Mouse (Mus musculus) mesoderm, embryonic 11.5 days (tissue): ENCODE data around the gene Als2.
A peak's percentile ranks its signal among the peaks of the same experiment; 100 is the strongest.

Experiments
- DNase-seq: peaks from one replicate; pipeline ENCODE4 v3.0.0-alpha.2; 2012; ENCODE audit warnings: low read depth, low spot score

The Als2 gene

DNA sequence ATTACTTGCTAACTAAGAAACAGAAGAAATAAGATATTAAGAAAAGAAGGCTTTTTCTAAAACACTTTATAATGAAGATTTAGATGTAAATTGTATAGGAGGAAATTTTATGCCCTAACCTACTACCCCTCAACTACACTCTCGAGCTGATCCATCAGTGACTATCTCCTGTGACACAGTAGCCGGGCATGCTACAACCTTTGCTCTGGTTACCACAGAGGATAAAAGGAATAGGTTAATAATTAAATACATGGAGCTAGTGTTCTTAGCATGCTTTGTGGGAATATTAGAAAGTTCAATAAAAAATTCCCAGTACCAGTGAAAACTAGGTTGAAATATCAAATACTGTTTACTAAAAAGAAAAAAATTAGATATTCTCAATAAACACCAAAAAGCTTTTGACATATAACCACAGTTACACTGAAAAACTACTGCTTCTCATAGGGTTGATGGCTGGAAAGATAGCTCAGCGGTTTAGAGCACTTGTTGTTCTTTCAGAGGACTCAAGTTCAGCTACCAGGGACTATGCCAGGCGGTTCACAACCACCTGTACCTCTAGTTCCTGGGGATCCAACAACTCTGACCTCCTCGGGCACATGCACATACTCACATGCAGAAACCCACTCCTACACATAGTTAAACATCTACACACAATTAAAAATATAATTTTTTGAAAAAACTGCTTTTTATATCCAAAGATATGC lies 24.8 kb downstream of the Als2 start:
- DNase-seq: no peak

DNA sequence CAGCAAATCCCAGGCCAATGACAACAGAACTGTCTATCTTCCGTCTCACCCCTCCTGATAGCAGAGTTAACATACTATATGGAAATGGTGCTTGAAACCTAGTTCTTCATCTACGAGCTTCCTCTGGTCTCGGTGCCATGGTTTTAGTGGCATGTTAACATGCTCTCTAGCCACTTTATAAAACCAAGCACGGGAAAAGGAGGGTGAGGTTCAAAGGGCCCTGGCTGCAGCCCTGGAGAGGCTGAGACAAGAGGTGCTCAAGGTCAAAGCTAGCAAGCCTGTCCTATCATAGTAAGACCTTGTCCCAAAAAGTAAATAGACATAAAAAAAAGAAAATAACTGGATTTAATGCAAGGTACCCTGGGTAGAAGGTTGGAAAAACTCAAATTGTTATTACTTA lies 25.4 kb downstream of the Als2 start:
- DNase-seq: no peak

DNA sequence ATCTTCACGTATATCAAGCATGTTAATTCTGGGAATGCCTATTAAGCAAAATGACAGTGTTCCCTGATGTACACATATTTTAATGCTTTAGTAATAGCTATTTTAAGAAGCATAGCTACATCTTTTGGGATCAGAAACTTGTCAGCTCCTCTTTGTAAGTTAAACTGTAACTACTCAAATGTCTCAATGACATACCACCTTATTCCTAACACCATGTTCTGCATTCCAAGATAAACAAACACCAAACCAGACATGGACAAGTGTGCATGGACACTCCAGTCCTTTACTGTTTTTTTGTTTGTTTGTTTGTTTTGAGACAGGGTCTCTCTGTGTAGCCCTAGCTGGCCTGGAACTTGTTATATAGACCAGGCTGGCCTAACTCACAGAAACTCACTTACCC lies 28.7 kb downstream of the Als2 start:
- DNase-seq: no peak

GRCm38 (mm10) chr1:59204489-59204888 lies 32.5 kb downstream of the Als2 start:
- no peak for DNase-seq

- DNase-seq: no peak
These were observed 34.7 kb downstream of the Als2 start for GRCm38 (mm10) chr1:59202367-59202766.

DNA sequence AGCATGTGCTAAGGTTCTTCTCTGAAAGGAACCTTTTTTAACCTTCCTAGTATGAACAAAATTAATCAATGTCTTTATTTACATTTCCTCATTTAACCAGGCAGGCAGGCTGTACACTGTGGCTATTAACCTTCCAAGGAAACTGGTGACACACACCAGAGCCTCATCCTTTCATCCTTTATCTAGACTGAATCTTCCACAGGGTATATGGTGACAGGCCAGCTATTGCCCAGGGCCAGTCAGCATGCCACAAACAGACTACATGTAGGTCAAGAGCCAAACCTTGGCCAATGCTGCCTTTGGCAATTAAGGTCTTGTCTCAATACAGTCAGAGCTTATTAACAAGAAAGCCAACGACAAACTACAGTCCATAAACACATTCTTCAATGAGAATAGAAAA lies 35.5 kb downstream of the Als2 start:
- DNase-seq: no peak

- no peak for DNase-seq
These were observed 36.1 kb downstream of the Als2 start for GRCm38 (mm10) chr1:59200960-59201359.

GRCm38 (mm10) chr1:59194979-59195378 lies 42.1 kb downstream of the Als2 start:
- no peak for DNase-seq

DNA sequence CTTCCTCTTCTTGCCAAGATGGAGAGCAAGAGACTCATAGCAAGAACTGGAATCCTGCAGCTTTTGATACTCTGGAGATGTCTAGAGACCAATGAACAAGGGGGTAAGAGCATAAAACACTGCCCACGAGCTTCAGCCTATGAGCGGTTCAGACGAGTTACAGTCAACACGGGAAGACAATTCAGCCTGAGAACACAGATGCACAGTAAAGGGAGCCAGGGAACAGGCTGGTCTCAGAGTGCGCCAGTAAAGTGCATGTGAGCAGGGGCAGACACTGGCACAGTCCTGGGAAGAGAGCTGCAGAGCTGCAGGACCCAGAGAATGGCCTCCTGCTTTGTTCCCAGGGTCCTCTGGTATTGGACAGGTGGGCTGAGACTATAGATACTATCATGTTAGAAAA lies 49.2 kb downstream of the Als2 start:
- DNase-seq: no peak

DNA sequence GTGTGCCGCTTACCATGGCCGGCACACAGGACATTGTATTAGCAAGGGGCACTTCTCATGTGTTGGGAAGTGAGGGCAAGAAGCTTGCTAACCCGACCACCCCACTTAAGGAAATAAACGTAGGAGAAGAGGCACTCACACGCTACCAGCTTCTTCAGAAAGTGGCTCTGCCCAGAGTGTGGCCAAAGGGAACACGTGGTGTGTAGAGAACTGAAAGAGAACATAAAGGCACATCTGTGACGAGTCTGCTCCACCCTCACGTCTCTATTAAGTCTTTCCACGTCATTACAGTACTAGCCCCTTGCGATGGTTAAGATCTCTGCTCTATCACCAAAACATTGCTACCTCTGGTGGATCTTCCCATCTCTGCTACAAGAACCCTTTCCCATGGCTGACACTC lies 50.7 kb downstream of the Als2 start:
- DNase-seq: no peak

- no peak for DNase-seq
These were observed 51.6 kb downstream of the Als2 start for GRCm38 (mm10) chr1:59185410-59185809.

DNA sequence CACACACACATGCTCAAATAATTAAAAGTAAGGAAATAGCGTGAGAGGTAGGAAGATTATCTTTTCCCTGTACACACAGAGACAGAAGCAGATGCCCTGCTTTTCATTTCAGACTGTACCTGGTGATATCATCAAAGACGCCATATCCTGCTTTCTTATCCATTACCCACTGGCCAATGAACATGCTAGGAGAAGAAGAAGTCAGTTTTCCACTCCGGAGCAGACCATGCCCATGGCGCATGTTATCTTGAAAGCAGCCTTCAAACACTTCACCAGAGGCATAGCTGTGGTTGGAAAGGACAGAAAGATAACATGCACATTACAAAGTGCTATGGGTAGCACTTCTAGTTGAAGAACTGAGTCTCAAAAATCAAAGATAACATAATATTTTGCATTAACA lies 54.0 kb downstream of the Als2 start:
- DNase-seq: no peak

DNA sequence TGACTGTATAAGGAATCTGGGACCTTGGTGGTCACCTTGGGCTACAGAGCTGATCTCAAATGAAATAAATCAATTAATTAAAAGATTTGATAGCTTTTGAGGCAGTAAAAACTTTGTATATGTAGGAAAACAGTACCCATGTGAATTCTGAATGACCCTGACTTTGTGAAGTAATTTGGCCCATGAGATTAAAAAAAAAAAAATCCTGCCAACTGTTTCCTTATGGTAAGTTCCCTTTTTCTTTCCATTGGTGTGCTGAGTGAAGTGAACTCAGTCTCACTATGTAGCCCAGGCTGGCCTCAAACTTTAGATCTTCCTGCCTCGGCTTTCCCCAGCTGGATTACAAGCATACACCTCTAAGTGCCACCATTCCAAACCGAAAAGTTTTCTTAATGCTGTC lies 54.7 kb downstream of the Als2 start:
- no peak for DNase-seq

DNA sequence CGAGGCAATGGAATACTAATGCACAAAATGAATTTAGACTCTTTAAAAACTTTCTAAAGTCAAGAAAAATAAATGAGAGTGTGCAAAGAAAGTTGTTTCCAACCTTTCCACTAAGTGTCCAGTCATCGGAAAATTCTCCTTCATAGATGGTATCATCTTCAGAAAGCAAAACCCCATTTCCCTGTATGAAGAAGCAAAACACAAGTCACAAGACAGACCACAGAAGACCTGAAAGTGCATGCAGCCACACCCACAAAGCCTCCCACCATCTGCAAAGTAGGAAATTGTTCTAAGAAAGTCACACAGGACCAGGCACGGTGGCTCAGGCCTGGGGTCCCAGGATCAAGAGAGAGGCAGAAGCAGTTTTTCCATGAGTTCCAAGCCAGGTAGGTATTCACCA lies 57.0 kb downstream of the Als2 start:
- no peak for DNase-seq

- DNase-seq: no peak
These were observed 58.6 kb downstream of the Als2 start for GRCm38 (mm10) chr1:59178401-59178800.

GRCm38 (mm10) chr1:59174514-59175373 lies 62.3 kb downstream of the Als2 start:
- DNase-seq: no peak

DNA sequence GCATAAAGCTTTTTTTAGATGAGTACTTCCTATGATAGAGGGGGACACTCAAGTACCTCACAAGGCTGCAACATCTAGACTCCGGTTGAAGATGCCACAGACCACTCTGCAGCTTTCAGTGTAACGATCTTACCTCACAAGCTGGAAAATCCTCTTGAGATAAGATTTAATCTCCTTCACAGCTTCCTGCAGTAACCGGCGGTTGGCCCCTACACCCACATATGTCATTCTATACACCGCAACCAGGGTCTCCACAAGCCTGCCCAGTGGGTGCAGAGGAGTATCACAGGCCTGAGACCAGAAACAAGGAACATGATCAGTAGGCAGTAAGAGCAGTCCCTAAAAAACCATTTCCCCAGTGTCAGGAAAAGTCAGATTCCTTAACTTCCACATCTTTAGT lies 64.0 kb downstream of the Als2 start:
- DNase-seq: no peak

DNA sequence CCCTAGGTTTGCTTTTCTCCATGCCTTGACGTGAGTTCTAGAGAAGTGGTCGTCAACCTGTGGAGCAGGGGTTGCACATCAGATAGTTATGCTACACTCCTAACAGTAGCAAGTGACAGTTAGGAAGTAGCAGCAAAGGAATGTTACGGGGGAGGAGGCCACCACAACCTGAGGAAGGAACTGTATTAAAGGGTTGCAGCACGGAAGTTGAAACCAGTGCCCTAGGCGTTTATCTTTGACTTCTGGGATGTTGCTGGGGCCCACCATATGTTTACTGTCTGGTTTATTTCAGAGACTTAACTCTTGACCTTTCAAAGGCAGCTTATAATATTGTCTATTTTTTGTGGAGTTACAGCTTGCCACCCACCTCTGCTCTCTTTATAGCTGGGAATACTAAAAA lies 65.2 kb downstream of the Als2 start:
- DNase-seq: no peak

DNA sequence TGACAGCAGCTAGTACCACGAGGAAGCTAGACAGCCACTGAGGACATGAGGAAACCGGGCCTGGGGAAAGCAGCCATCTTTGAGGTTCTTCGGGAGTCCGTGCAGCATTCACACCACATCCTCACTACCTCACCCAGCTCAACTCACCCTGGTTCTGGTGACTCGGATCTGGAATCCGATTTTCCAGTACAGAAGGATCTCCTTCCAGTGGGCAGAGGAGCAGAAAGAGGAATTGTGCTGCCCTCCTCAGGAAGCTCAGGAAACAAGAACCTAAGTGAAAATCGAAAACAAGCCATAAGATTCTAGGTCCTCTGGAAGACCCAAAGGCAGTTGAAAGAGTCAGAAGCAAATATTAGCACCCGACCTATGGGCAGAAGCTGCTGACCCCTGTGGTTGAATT lies 66.7 kb downstream of the Als2 start:
- DNase-seq: no peak

DNA sequence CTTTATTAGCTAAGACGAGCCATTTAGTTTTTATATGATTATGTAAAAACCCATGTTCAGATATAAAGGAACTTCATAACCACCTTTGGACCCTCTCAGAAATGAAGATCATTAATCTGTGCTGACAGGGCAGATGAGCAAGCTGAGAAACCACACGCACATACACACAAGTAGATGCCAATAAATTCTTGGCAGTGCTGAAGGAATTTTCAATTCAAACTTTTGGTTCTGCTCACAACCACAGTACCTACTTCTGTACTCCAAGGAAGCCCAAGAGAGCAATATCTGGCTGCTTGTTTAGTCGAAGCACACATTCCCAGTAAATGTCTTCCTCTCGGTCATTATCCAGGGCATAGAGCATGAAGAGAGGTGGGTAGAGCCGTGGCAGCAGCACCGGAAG lies 67.4 kb downstream of the Als2 start:
- DNase-seq: no peak

DNA sequence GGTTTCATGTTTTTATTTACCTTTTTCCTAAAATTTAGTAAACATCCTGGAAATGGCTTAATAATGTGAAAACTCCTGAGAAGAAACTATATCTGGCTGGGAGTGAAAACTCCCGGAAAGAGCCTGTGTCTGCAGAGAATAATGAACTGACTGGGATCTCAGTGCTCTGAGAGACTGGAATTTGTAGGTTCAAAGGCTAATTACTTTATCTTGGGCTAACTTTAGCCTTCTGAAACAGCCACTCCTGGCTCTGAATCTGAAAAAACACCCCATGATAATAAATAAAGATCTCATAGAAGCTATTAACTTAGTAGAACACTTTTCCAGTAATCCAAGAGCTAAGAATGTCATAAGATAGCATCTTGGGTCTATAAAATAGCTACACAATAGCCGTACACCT lies 68.5 kb downstream of the Als2 start:
- no peak for DNase-seq

GRCm38 (mm10) chr1:59167654-59168425 lies 69.2 kb downstream of the Als2 start:
- DNase-seq: peak; percentile 9
